Mouse (Mus musculus) CH12.LX (cell line): ENCODE measurements at regions not wholly inside any gene's neighbourhood (a gene's known extent, or its start where the extent isn't known, plus 50 kb on each side); places are given as distances from the start of the nearest gene placed in this dataset.

Source experiments
- DNase-seq: peaks from one replicate; pipeline ENCODE4 v3.0.0-alpha.2; 2013; ENCODE audit errors: extremely low read depth
- H3K27ac ChIP-seq: 2 replicates; pipeline ENCODE4 v1.5.1; 2012; ENCODE audit warnings: low read depth, mild to moderate bottlenecking, control low read depth, moderate library complexity; ENCODE audit not compliant: insufficient read depth
- H3K27me3 ChIP-seq: replicated peaks from 2 replicates; pipeline ENCODE3; 2012; ENCODE audit warnings: inconsistent platforms
- H3K36me3 ChIP-seq, 2 experiments: replicated peaks in 1 of 2; 2 replicates each; pipeline versions ENCODE3 to v1.6.1; 2012; ENCODE audit warnings: inconsistent platforms in 1 of 2, low read length in 1 of 2, mild to moderate bottlenecking in 1 of 2, mixed read lengths in 1 of 2, moderate library complexity in 1 of 2; ENCODE audit not compliant: control insufficient read depth in 1 of 2, insufficient read depth in 1 of 2
- H3K4me1 ChIP-seq, 2 experiments: 2 replicates each; pipeline ENCODE4 v1.6.1; 2012; ENCODE audit warnings: inconsistent platforms in 1 of 2, moderate library complexity in 1 of 2; ENCODE audit not compliant: insufficient read depth in 2 of 2, control insufficient read depth in 1 of 2
- H3K4me2 ChIP-seq: 2 replicates; pipeline ENCODE4 v1.6.1; 2012; ENCODE audit warnings: low read depth, mild to moderate bottlenecking, control low read depth; ENCODE audit not compliant: poor library complexity, insufficient read depth, severe bottlenecking
- H3K4me3 ChIP-seq, 3 experiments: fragments of 150-350 bp in 1 of 3; sonication (generic) in 1 of 3; replicated peaks in 1 of 3; 2 replicates each; pipeline versions ENCODE3 to v1.5.1; 2011 to 2012; ENCODE audit warnings: low read depth in 2 of 3, low read length in 2 of 3, mild to moderate bottlenecking in 2 of 3, moderate library complexity in 2 of 3, control low read depth in 1 of 3, improper control_type of control experiment in 1 of 3, inconsistent platforms in 1 of 3, mixed read lengths in 1 of 3; ENCODE audit not compliant: poor library complexity in 1 of 3
- H3K79me2 ChIP-seq: replicated peaks from 2 replicates; pipeline ENCODE4 v1.6.1; 2012; ENCODE audit warnings: mild to moderate bottlenecking, moderate library complexity; ENCODE audit not compliant: control insufficient read depth, poor library complexity, insufficient read depth, severe bottlenecking; ENCODE audit errors: extremely low read depth
- H3K9ac ChIP-seq: 2 replicates; pipeline ENCODE4 v1.6.1; 2012; ENCODE audit warnings: low read depth, mild to moderate bottlenecking, control low read depth, moderate library complexity; ENCODE audit not compliant: insufficient read depth
- H3K9me3 ChIP-seq: replicated peaks from 2 replicates; pipeline ENCODE3; 2012; ENCODE audit warnings: low read length, inconsistent platforms, mixed read lengths
- BHLHE40 ChIP-seq: IDR thresholded peaks from 2 replicates; pipeline ENCODE4 v1.6.1; 2011; ENCODE audit warnings: mild to moderate bottlenecking, low read depth, low read length, improper control_type of control experiment
- CHD1 ChIP-seq: IDR thresholded peaks from 2 replicates; pipeline ENCODE4 v1.6.1; 2012; ENCODE audit warnings: low read depth, low read length, improper control_type of control experiment, inconsistent platforms
- ELF1 ChIP-seq: IDR thresholded peaks from 2 replicates; pipeline ENCODE4 v1.6.1; 2014; ENCODE audit warnings: low read depth, mild to moderate bottlenecking, inconsistent platforms, low read length, improper control_type of control experiment
- EP300 ChIP-seq: IDR thresholded peaks from 2 replicates; pipeline ENCODE4 v1.6.1; 2011; ENCODE audit warnings: low read length, improper control_type of control experiment
- ETS1 ChIP-seq: conservative IDR thresholded peaks from 2 replicates; pipeline ENCODE4 v1.6.1; 2012; ENCODE audit warnings: low read depth, mild to moderate bottlenecking, inconsistent platforms, low read length, improper control_type of control experiment, moderate library complexity
- GABPA ChIP-seq: IDR thresholded peaks from 2 replicates; pipeline ENCODE4 v1.6.1; 2012; ENCODE audit warnings: low read depth, low read length, improper control_type of control experiment, inconsistent platforms; ENCODE audit not compliant: insufficient replicate concordance
- HCFC1 ChIP-seq: IDR thresholded peaks from 2 replicates; pipeline ENCODE4 v1.6.1; 2012; ENCODE audit warnings: low read depth, mild to moderate bottlenecking, inconsistent platforms, low read length, improper control_type of control experiment
- IRF4 ChIP-seq: IDR thresholded peaks from 2 replicates; pipeline ENCODE4 v1.6.1; 2014; ENCODE audit warnings: low read depth, mild to moderate bottlenecking, inconsistent platforms, low read length, improper control_type of control experiment
- JUND ChIP-seq: conservative IDR thresholded peaks from 2 replicates; pipeline ENCODE4 v1.6.1; 2011; ENCODE audit warnings: low read depth, low read length, improper control_type of control experiment
- KAT2A ChIP-seq: IDR thresholded peaks from 2 replicates; pipeline ENCODE4 v1.6.1; 2012; ENCODE audit warnings: low read length, improper control_type of control experiment, inconsistent platforms; ENCODE audit not compliant: insufficient replicate concordance
- MAX ChIP-seq: IDR thresholded peaks from 2 replicates; pipeline ENCODE4 v1.6.1; 2011; ENCODE audit warnings: low read length, improper control_type of control experiment
- MAZ ChIP-seq: IDR thresholded peaks from 2 replicates; pipeline ENCODE4 v1.6.1; 2012; ENCODE audit warnings: low read depth, mild to moderate bottlenecking, inconsistent platforms, low read length, improper control_type of control experiment, moderate library complexity
- MYC ChIP-seq: IDR thresholded peaks from 2 replicates; pipeline ENCODE4 v1.6.1; 2011; ENCODE audit warnings: low read depth, mild to moderate bottlenecking, improper control_type of control experiment, low read length
- NELFE ChIP-seq: IDR thresholded peaks from 2 replicates; pipeline ENCODE4 v1.6.1; 2011; ENCODE audit warnings: low read depth, low read length, improper control_type of control experiment
- NRF1 ChIP-seq: IDR thresholded peaks from 2 replicates; pipeline ENCODE4 v1.6.1; 2014; ENCODE audit warnings: low read depth, mild to moderate bottlenecking, inconsistent platforms, low read length, improper control_type of control experiment, moderate library complexity
- PAX5 ChIP-seq: IDR thresholded peaks from 2 replicates; pipeline ENCODE4 v1.6.1; 2012; ENCODE audit warnings: low read length, inconsistent platforms, mixed read lengths
- SIN3A ChIP-seq: IDR thresholded peaks from 2 replicates; pipeline ENCODE4 v1.6.1; 2012; ENCODE audit warnings: low read length, improper control_type of control experiment, inconsistent platforms
- SMC3 ChIP-seq: IDR thresholded peaks from 2 replicates; pipeline ENCODE4 v1.6.1; 2011; ENCODE audit warnings: low read depth, low read length, improper control_type of control experiment
- TBP ChIP-seq: conservative IDR thresholded peaks from 2 replicates; pipeline ENCODE4 v1.6.1; 2011; ENCODE audit warnings: low read depth, low read length, improper control_type of control experiment
- TCF12 ChIP-seq: IDR thresholded peaks from 2 replicates; pipeline ENCODE4 v1.6.1; 2014; ENCODE audit warnings: low read depth, mild to moderate bottlenecking, inconsistent platforms, low read length, improper control_type of control experiment
- UBTF ChIP-seq: IDR thresholded peaks from 2 replicates; pipeline ENCODE4 v1.6.1; 2012; ENCODE audit warnings: low read depth, mild to moderate bottlenecking, inconsistent platforms, low read length, improper control_type of control experiment, moderate library complexity
- USF2 ChIP-seq: conservative IDR thresholded peaks from 2 replicates; pipeline ENCODE4 v1.6.1; 2011; ENCODE audit warnings: low read depth, low read length, improper control_type of control experiment
- ZC3H11A ChIP-seq: IDR thresholded peaks from 2 replicates; pipeline ENCODE4 v1.6.1; 2012; ENCODE audit warnings: low read depth, mild to moderate bottlenecking, inconsistent platforms, low read length, improper control_type of control experiment
- ZKSCAN1 ChIP-seq: IDR thresholded peaks from 2 replicates; pipeline ENCODE4 v1.6.1; 2012; ENCODE audit warnings: low read depth, inconsistent platforms, low read length, improper control_type of control experiment, borderline replicate concordance
- ZMIZ1 ChIP-seq: IDR thresholded peaks from 2 replicates; pipeline ENCODE4 v1.6.1; 2012; ENCODE audit warnings: low read depth, mild to moderate bottlenecking, inconsistent platforms, low read length, improper control_type of control experiment
- dilution Hi-C: fragments of 300-500 bp; cut with MboI; formaldehyde crosslinking; loops from 2 replicates; pipeline ENCODE4 v1.14.3; 2020; ENCODE audit warnings: low sequenced_read_pairs; ENCODE audit not compliant: extremely low pct_unique_long_range_greater_than_20kb, extremely low pct_ligation_motif_present
- in situ Hi-C: fragments of 300-500 bp; cut with MboI; formaldehyde crosslinking; loops from 3 replicates; pipeline ENCODE4 v1.14.3; 2019; ENCODE audit warnings: low sequenced_read_pairs, low pct_ligation_motif_present, low pct_unique_long_range_greater_than_20kb, mixed read lengths

DNA sequence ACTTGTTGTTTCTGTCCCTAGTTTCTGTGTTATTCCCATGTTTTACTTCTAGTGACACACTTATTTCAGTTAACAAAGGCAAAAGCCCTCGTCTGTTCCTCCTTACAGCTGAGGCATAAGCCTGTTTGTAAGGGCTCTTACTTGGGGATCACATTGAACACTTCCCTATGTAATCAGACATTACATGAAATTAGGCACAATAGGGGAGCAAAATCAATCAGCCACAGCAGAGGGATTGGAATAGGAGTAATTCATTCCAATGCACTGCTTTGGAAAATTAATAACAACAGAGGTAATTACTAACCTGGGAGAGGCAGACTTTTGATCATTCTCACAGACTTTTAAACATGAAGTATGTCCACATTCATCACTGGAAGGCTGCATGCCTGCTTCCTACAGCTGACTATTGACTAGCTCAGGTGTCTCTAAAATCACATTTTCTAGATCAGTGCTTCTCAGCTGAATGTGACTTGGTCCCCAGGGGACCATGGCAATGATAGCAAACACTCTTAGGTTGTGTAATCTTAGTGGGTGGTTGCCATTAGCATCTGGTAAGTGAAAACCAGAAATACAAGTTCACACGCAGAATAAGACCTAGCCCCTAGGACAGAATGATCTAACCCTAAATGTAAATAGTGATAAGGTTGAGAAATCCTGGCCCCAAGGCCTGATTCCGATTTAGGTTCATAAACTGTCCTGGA lies 146.5 kb upstream of the Crbn start:
- no peaks in the 10 kb centered on the region for H3K36me3 ChIP-seq
- DNase-seq = no peak
- no peaks in the 10 kb centered on the region for H3K4me1 ChIP-seq
- H3K9me3 ChIP-seq = no peaks in the 10 kb centered on the region
- no peak overlapping the region for H3K4me2 ChIP-seq
- dilution Hi-C loops (no loop called here), in situ Hi-C loops (no loop called here)
- H3K27ac ChIP-seq = no peak overlapping the region
- H3K79me2 ChIP-seq = no peaks in the 10 kb centered on the region
- no peak overlapping the region for H3K9ac ChIP-seq
- TF ChIP-seq USF2 (no peak), ZC3H11A (no peak), GABPA (no peak), ELF1 (no peak)
- H3K4me3 ChIP-seq = no peak overlapping the region
- no peaks in the 10 kb centered on the region for H3K27me3 ChIP-seq

DNA sequence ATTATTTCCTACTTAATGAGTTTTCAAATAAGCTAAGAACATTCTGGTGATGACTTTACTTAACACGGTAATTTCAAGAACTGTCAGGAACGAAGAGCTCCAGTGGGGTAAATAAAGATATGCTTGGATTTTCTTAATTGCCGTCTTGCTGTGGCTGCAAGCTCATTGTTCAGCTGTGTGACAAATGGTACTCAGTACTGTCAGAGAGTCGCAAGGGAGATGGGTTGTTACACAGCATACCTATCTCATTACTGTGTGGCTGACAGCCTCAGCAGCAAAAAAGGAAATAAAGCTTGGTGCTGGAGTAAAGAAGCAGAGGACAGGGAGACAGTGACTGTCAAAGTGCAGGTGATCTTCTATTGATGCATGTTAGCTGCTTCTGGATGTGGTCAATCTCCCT lies 151.0 kb upstream of the Crbn start:
- no peak for DNase-seq
- no peak overlapping the region for H3K9ac ChIP-seq
- H3K4me2 ChIP-seq = no peak overlapping the region
- dilution Hi-C loops (no loop called here), in situ Hi-C loops (no loop called here)
- H3K27me3 ChIP-seq = no peaks in the 10 kb centered on the region
- H3K79me2 ChIP-seq = no peaks in the 10 kb centered on the region
- no peaks in the 10 kb centered on the region for H3K36me3 ChIP-seq
- H3K27ac ChIP-seq = no peak overlapping the region
- no peaks in the 10 kb centered on the region for H3K4me1 ChIP-seq
- no peak overlapping the region for H3K4me3 ChIP-seq
- no peak for TF ChIP-seq CHD1
- TF ChIP-seq USF2 = no peak
- TF ChIP-seq ZC3H11A = no peak
- TF ChIP-seq SIN3A = no peak
- TF ChIP-seq BHLHE40 = no peak
- TF ChIP-seq KAT2A = no peak
- no peak for TF ChIP-seq ZKSCAN1
- TF ChIP-seq PAX5 = no peak
- TF ChIP-seq IRF4 = no peak
- no peak for TF ChIP-seq UBTF
- no peaks in the 10 kb centered on the region for H3K9me3 ChIP-seq

DNA sequence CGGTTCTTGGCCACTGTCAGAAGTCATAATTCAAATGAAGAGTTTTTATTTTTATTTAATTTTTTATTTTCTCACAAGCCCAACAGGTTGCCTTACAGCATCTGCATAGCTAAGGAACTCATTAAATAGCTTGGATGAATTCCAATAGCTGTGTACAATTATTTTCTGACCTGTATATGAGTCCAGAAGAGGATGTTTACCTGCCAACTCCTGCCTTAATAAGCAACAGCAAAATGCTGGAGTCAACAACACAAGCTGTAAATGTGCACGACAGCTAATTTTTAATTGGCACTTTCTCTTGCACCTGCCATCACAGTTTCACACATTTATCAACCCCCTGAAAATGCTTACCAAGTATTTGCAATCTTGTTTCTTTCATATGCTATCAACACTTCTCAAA lies 161.4 kb upstream of the Crbn start:
- dilution Hi-C loops (no loop called here), in situ Hi-C loops (no loop called here)
- no peak for DNase-seq
- H3K27me3 ChIP-seq = no peaks in the 10 kb centered on the region
- H3K4me1 ChIP-seq = no peaks in the 10 kb centered on the region
- no peaks in the 10 kb centered on the region for H3K79me2 ChIP-seq
- no peak overlapping the region for H3K27ac ChIP-seq
- TF ChIP-seq SIN3A = no peak
- TF ChIP-seq EP300 = no peak
- TF ChIP-seq ZC3H11A = no peak
- no peak for TF ChIP-seq ETS1
- TF ChIP-seq ZMIZ1 = no peak
- TF ChIP-seq TCF12 = no peak
- TF ChIP-seq PAX5 = no peak
- no peak for TF ChIP-seq MAX
- no peak for TF ChIP-seq TBP
- TF ChIP-seq GABPA = no peak
- no peak for TF ChIP-seq NELFE
- TF ChIP-seq MYC = no peak
- no peak for TF ChIP-seq ELF1
- TF ChIP-seq JUND = no peak
- TF ChIP-seq HCFC1 = no peak
- TF ChIP-seq SMC3 = no peak
- TF ChIP-seq MAZ = no peak
- TF ChIP-seq KAT2A = no peak
- TF ChIP-seq NRF1 = no peak
- TF ChIP-seq BHLHE40 = no peak
- no peaks in the 10 kb centered on the region for H3K9me3 ChIP-seq
- no peak overlapping the region for H3K4me2 ChIP-seq
- H3K36me3 ChIP-seq = no peaks in the 10 kb centered on the region
- H3K4me3 ChIP-seq = no peak overlapping the region
- no peak overlapping the region for H3K9ac ChIP-seq
